Mouse (Mus musculus): ENCODE data around the gene Clcn6.

DNA sequence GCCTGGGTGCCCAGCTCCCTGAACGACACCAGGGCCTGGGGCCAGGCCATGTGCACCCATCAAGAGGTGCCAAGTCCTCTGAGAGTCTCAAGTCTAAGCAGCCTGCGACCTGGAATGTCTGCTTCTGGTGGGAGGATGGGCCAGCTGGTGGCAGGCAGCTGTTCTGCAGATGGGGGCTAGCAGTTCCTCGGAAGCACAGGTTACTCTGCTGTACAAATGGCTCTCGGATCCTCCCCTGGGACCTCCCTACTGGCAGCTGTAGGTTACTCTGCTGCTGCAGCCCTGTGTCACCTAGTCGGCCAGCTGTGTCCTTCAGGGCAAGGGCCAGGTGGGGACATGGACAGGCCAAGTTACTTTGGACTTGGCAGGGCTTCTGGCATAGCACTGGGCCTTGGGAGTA, 32.9 kb upstream of the Clcn6 start:
- TF ChIP-seq CTCF (IDR thresholded peaks at IDR 0.05; ENCODE audit: low read depth, low read length) (no peak), POLR2A (IDR thresholded peaks at IDR 0.05; ENCODE audit: borderline replicate concordance, low read depth, low read length) (no peak)

All from bone marrow macrophage, adult 2 months (primary cell).